Mouse (Mus musculus) G1E-ER4 (cell line): ENCODE results near the gene Znhit6. TPM values are rescaled to one million over a fixed set of nuclear protein-coding genes. Genes with fewer than 3 reads are reported as not detected.

Experiments used
- GATA1 ChIP-seq: IDR thresholded peaks from one replicate; pipeline ENCODE4 v1.8.0; 2012; ENCODE audit warnings: low read length, inconsistent platforms
- polyA plus RNA-seq: library from polyadenylated mRNA; stranded (reverse); fragments of >175 nt; gene quantifications from 2 replicates; pipeline ENCODE4 v1.2.3, GENCODE M21; 2012

The Znhit6 gene
- polyA plus RNA-seq, 1 experiment, result 20.0 TPM

GRCm38 (mm10) chr3:145627830-145628229, 51.8 kb downstream of the Znhit6 start:
- no peak for TF ChIP-seq GATA1

- no peak for TF ChIP-seq GATA1
Measured at GRCm38 (mm10) chr3:145628643-145629042, 52.6 kb downstream of the Znhit6 start.

- TF ChIP-seq GATA1, result no peak
Measured at GRCm38 (mm10) chr3:145632888-145633287, 56.9 kb downstream of the Znhit6 start.

- no peak for TF ChIP-seq GATA1
Measured at GRCm38 (mm10) chr3:145634002-145634710, 58.2 kb downstream of the Znhit6 start.

- TF ChIP-seq GATA1, result no peak
Measured at GRCm38 (mm10) chr3:145640170-145640569, 64.2 kb downstream of the Znhit6 start.

GRCm38 (mm10) chr3:145640583-145640982, 64.6 kb downstream of the Znhit6 start:
- TF ChIP-seq GATA1, result no peak

GRCm38 (mm10) chr3:145641036-145641685, 65.2 kb downstream of the Znhit6 start:
- no peak for TF ChIP-seq GATA1

GRCm38 (mm10) chr3:145641878-145642277, 65.9 kb downstream of the Znhit6 start:
- no peak for TF ChIP-seq GATA1

- TF ChIP-seq GATA1, result no peak
Measured at GRCm38 (mm10) chr3:145642861-145643260, 66.9 kb downstream of the Znhit6 start.

- TF ChIP-seq GATA1, result no peak
Measured at GRCm38 (mm10) chr3:145645463-145645862, 69.5 kb downstream of the Znhit6 start.

GRCm38 (mm10) chr3:145646009-145646408, 70.0 kb downstream of the Znhit6 start:
- no peak for TF ChIP-seq GATA1

GRCm38 (mm10) chr3:145646666-145647065, 70.7 kb downstream of the Znhit6 start:
- no peak for TF ChIP-seq GATA1

GRCm38 (mm10) chr3:145647416-145647815, 71.4 kb downstream of the Znhit6 start:
- no peak for TF ChIP-seq GATA1

- no peak for TF ChIP-seq GATA1
Measured at GRCm38 (mm10) chr3:145648097-145648931, 72.3 kb downstream of the Znhit6 start.

GRCm38 (mm10) chr3:145648991-145649851, 73.2 kb downstream of the Znhit6 start:
- no peak for TF ChIP-seq GATA1

- TF ChIP-seq GATA1, result no peak
Measured at GRCm38 (mm10) chr3:145649852-145650202, 73.8 kb downstream of the Znhit6 start, which contains the start of gene Ccn1. Gene Ccn1, minus strand, starts transcription at chr3:145649981.
